Mouse (Mus musculus) small intestine, adult 2 months (tissue): ENCODE results near the gene Zbtb12. TPM values are rescaled to one million over a fixed set of nuclear protein-coding genes. Genes with fewer than 3 reads are reported as not detected.
"Not testable (repeated sequence)": the region's sequence is repeated elsewhere in the genome, so short reads cannot be mapped to it uniquely, and the experiment has no call there.

Source experiments
- H3K27ac ChIP-seq: fragments of 200-500 bp; 2 replicates; pipeline ENCODE4 v1.5.1; 2012; ENCODE audit warnings: low read depth, low read length, control low read depth, inconsistent platforms; ENCODE audit not compliant: insufficient read depth
- H3K27me3 ChIP-seq: fragments of 200-500 bp; 2 replicates; pipeline ENCODE4 v1.6.1; 2012; ENCODE audit warnings: mild to moderate bottlenecking, moderate library complexity, low read length, inconsistent platforms; ENCODE audit not compliant: control insufficient read depth, insufficient read depth
- H3K36me3 ChIP-seq: fragments of 200-500 bp; 2 replicates; pipeline ENCODE4 v1.6.1; 2012; ENCODE audit warnings: mild to moderate bottlenecking, low read length, control low read depth, inconsistent platforms; ENCODE audit not compliant: control insufficient read depth, insufficient read depth
- H3K4me1 ChIP-seq: fragments of 200-500 bp; 2 replicates; pipeline ENCODE4 v1.6.1; 2012; ENCODE audit warnings: low read length, inconsistent platforms, mixed read lengths; ENCODE audit not compliant: control insufficient read depth, insufficient read depth, insufficient read length
- H3K4me3 ChIP-seq: fragments of 200-500 bp; 2 replicates; pipeline ENCODE4 v1.5.1; 2012; ENCODE audit warnings: low read depth, mild to moderate bottlenecking, control low read depth, inconsistent platforms, low read length, moderate library complexity
- CTCF ChIP-seq: fragments of 200-500 bp; IDR thresholded peaks from 2 replicates; pipeline ENCODE4 v1.5.1; 2012; ENCODE audit warnings: low read depth, mild to moderate bottlenecking, control low read depth, inconsistent platforms, low read length, moderate library complexity, mixed read lengths; ENCODE audit not compliant: insufficient replicate concordance, insufficient read length; ENCODE audit errors: extremely low read depth
- POLR2A ChIP-seq: fragments of 200-500 bp; IDR thresholded peaks from 2 replicates; pipeline ENCODE4 v1.6.1; 2012; ENCODE audit warnings: low read depth, mild to moderate bottlenecking, control low read depth, inconsistent platforms, low read length, moderate library complexity
- WGBS: fragments of 180-500 bp; shearing (Covaris S2); methylation state at CpG from one replicate; pipeline ENCODE4 v1.1.7; 2018; 5-methylcytosine and 5-hydroxymethylcytosine counted together
- polyA plus RNA-seq: library from polyadenylated mRNA; depleted of rRNA; stranded (reverse); fragments of >200 nt; gene quantifications from 2 replicates; pipeline ENCODE4 v1.2.3, GENCODE M21; 2012; rRNA removed

The Zbtb12 gene
- polyA plus RNA-seq, result 2.9 and 6.8 TPM in 2 replicates

- Histone ChIP-seq H3K27ac (peak within 1 kb of the TSS; percentile 27), H3K4me3 (peak within 1 kb of the TSS; percentile 39; the same call in 1 of the 2 replicates), H3K27me3 (no peaks in the 10 kb centered on the region), H3K4me1 (peaks cover 10% of the 10 kb centered on the region), H3K36me3 (no peaks in the 10 kb centered on the region)
- WGBS, result 34% methylated on average over 11 of the region's 11 CpGs
- TF ChIP-seq POLR2A, result no peak
- TF ChIP-seq CTCF, result no peak
Measured at GRCm38 (mm10) chr17:34879336-34879879, at the start of gene Zbtb12. Gene Zbtb12, plus strand, starts transcription at chr17:34879483.

- H3K27me3 ChIP-seq, H3K4me3 ChIP-seq, H3K27ac ChIP-seq, H3K4me1 ChIP-seq: not testable (repeated sequence)
- 100% methylated on average over 1 of the region's 1 CpGs for WGBS
- peaks cover 68% of the 10 kb centered on the region for H3K36me3 ChIP-seq
Measured at GRCm38 (mm10) chr17:34830776-34831175, 48.5 kb upstream of the Zbtb12 start.

GRCm38 (mm10) chr17:34836155-34836855, 43.0 kb upstream of the Zbtb12 start:
- H3K4me3 ChIP-seq, result peak overlapping the region; percentile 79
- peak overlapping the region; percentile 52 for H3K27ac ChIP-seq
- no peak for TF ChIP-seq CTCF
- TF ChIP-seq POLR2A, result no peak
- no peaks in the 10 kb centered on the region for H3K27me3 ChIP-seq
- H3K36me3 ChIP-seq, result peaks cover 44% of the 10 kb centered on the region
- 4% methylated on average over 48 of the region's 48 CpGs for WGBS
- peaks cover 11% of the 10 kb centered on the region for H3K4me1 ChIP-seq

GRCm38 (mm10) chr17:34836856-34837221, 42.4 kb upstream of the Zbtb12 start, which contains the start of the genes Stk19 and Dxo:
Gene Stk19, minus strand, starts transcription at chr17:34836945.
Gene Dxo, plus strand, starts transcription at chr17:34837019.
- peaks cover 11% of the 10 kb centered on the region for H3K4me1 ChIP-seq
- WGBS, result 1% methylated on average over 40 of the region's 40 CpGs
- TF ChIP-seq POLR2A, result peak; percentile 35
- TF ChIP-seq CTCF, result no peak
- H3K36me3 ChIP-seq, result peaks cover 45% of the 10 kb centered on the region
- peak within 1 kb of the TSS; percentile 79 for H3K4me3 ChIP-seq
- peak within 1 kb of the TSS; percentile 66 for H3K27ac ChIP-seq
- H3K27me3 ChIP-seq, result no peaks in the 10 kb centered on the region

GRCm38 (mm10) chr17:34837464-34838324, 41.6 kb upstream of the Zbtb12 start:
- TF ChIP-seq CTCF (no peak), POLR2A (no peak)
- WGBS, result 27% methylated on average over 43 of the region's 43 CpGs
- no peaks in the 10 kb centered on the region for H3K27me3 ChIP-seq
- H3K36me3 ChIP-seq, result peaks cover 43% of the 10 kb centered on the region
- H3K4me1 ChIP-seq, result peaks cover 11% of the 10 kb centered on the region
- peak overlapping the region; percentile 79 for H3K4me3 ChIP-seq
- H3K27ac ChIP-seq, result peak overlapping the region; percentile 66

- no peaks in the 10 kb centered on the region for H3K27me3 ChIP-seq
- no peak overlapping the region for H3K4me3 ChIP-seq
- TF ChIP-seq CTCF (no peak), POLR2A (no peak)
- peaks cover 45% of the 10 kb centered on the region for H3K36me3 ChIP-seq
- no peak overlapping the region for H3K27ac ChIP-seq
- H3K4me1 ChIP-seq, result peaks cover 11% of the 10 kb centered on the region
- 87% methylated on average over 7 of the region's 7 CpGs for WGBS
Measured at GRCm38 (mm10) chr17:34838785-34839184, 40.5 kb upstream of the Zbtb12 start.
